Mouse (Mus musculus) regulatory T cell (primary cell): ENCODE measurements around the gene Zfp609.

Source experiments
- in situ Hi-C: fragments of 300-600 bp; cut with MboI, MseI; formaldehyde crosslinking; loops from one replicate; pipeline ENCODE4 v1.15.1; 2025; ENCODE audit warnings: high pct_unique_total_duplicates

Zfp609 gene

DNA sequence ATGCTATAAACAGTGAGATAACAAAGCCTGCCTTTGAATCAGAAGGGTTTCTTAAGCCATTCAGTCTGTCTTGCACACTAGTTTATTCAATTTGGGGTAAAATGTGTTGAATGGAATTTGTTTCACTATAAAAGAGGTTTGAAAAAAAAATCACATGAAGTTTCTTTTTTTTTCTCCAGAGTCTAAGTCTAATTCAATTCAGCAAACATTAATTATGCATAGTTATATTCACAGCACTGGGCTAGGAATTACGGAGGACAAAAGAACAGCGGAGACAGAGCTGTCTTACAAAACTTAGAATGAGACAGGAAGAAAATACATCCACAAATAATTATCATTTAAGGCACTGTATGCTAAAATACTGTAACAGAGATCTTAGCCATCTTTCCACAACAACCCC lies 9.0 kb downstream of the Zfp609 start:
- in situ Hi-C loops, result no loop called here

DNA sequence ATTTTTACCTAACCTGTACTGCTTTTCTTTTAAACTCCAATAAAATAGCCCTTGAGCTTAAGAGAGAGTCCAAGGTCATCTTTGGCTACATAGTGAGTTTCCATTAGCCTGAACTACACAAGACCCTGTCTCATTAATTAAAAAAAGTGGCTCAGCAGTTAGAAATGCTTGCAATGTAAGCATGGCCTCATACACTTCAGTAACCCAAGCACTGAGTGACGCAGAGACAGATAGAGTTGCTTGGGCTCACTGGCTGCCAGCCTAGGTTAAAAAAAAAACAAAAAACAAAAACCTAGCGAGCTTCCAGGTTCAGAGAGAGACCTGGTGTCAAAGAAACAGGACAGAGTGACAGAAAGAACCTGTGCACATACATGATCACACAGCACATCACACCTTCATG lies 14.5 kb downstream of the Zfp609 start:
- in situ Hi-C loops, result no loop called here

DNA sequence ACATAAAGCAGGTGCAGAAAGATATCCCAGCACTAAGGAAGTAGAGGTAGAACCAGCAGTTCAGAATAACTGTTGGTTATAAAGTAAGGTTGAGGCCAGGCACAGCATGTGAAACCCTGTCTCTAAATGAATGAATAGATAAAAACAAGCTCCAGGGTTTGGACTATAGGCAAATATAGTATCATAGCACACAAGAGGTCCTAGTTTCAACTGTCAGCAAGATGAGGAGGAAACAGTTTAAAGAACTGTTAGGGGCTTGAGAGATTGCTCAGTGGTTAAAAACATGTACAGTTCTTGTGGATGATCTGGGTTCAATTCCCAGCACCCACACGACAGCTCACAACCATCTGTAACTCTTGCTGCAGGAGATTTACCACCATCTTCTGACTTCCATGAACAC lies 15.6 kb downstream of the Zfp609 start:
- in situ Hi-C loops, result no loop called here

DNA sequence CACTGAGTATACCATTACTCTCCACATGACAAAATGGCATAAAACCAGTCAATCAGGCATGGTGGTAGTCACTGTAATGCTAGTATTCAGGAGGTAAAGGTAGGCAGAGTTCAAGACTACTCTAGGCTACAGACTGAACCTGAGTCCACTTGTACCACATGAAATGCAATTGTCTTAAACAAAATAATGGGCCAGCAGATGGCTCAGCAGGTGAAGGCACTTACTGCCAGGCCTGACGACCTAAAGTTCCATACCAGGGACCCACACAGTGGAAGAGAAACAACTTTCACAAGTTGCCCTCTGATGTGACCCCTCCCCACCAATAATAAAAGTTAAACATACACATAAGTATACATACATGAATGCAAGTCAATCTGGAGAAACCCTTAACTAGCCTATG lies 19.5 kb downstream of the Zfp609 start:
- in situ Hi-C loops, result no loop called here

DNA sequence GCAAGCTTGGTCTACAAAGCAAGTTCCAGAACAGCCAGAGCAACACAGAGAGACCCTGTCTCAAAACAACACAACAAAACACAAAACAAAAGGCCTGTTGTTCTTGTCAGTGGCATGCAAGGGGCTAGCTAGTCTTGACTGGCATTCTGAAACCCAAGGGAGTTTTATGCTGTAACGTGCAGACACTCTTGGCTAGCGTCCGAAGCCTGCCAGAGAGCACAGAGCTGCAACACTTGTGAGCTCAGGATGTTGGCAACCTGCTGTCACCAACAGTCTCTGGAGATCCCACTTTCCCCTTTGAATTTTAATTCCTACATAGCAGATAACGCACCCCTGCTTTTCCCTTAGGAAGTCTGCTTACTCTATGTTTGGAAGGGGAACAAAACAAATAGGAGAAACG lies 20.1 kb downstream of the Zfp609 start:
- in situ Hi-C loops, result no loop called here

DNA sequence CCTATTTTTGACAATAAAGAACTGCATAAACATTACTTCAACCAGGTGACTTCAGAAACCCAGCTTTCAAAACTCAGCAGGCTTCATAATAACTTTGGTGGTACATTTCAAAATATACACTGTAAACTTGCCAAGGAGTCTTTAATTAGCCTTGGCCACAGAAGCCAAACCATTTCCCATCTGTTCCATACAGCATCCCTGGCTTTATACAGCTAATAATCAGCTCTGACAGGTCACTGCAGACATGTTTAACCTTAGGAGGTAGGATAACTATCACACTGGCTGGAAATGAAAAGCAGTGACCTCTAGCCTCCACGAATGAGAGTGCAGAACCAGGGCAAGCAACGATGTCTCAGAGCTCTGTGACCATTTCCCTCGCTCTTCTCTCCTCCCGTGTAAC lies 27.6 kb downstream of the Zfp609 start:
- in situ Hi-C loops, result no loop called here

DNA sequence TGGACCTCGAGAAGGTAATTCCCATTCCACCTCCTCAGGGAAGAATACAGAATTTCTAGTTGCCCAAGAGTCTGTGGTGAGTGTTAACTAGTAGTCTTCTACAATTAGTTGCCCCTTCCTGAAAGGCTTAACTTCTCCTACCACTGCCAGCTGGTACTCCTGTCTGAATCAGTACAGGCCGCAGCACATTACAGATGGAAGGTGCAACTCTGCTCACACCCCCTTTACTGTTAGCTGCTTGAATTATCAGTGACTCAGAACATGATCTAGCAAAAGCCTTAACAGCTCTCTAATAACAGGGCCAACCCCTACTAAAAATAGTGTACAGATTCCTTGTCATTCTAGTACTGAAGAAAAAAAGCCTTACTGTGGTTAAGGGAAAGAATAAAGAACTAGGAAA lies 31.7 kb downstream of the Zfp609 start:
- in situ Hi-C loops, result no loop called here

DNA sequence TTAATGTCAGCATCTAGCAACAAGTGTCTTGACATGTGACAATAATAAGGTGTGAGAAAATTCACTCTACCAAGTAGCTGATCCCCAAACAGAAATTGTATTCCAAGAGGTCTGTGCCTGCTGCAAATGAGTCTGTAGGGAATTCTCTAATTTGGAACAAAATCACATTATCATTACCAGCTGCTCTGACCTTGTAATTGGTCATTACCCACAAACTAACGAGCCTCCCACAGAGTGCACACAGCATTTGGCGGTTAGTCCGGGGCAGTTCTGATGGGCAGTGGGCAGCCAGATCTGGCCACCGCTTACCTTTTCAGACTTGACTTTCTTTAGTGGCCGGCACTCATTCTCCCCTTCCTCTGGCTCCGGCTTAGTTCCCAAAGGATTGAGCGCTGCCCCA lies 33.1 kb downstream of the Zfp609 start:
- in situ Hi-C loops, result no loop called here

DNA sequence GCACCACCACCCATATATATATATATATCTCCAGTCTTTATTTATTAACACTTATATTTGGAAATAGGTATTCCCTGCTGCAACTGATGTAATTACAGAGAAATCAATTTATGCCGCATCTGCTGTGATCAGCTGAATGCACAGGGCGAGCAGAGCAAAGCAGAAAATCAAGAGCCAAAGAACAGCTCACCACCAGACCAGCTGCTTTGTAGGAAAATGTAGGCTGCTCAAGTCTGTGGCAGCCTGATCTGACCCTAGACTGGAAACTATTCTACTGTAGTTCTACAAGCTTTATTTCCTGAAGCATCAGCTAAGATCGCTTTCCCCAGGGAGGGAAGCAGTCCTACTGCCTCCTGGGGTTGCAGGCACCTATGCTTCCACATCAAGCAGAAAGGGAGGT lies 33.9 kb downstream of the Zfp609 start:
- in situ Hi-C loops, result no loop called here

DNA sequence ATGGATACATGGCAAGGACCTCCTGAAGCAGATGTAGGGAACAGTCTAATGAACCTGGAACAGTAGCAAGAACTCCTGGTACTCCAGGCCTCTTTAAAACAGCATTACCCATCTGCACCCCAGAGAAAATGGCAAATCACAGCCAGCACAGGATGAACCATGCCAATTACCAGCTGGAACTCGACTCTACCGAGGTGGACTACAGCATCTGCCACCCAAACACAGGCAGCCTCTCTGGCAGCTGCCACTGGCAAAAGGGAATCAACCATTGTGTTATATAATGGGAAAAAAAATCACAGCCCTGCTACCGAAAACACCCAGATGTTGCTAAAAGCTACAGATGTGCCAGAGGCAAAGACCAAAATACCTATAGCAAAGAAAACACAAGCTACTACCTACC lies 34.3 kb downstream of the Zfp609 start:
- in situ Hi-C loops, result no loop called here

DNA sequence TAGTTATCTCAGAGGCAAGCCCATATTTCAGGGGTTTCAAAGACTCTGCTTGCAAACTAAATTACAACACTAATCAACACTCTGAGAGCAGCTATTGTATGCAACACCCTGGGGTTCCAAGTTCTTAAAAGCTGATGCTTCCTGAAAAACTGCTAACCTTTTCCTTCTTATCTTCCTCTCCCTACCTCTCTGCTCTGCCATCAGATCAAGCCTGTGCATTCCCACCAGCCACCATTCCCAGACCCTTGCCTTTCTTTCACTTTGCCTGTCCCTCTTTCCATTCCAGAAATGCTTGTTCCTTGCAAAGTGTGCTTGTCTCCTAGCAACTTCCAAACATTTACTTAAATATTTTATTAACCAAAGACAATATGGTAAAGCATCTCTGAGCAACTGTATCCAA lies 35.5 kb downstream of the Zfp609 start:
- in situ Hi-C loops, result no loop called here

DNA sequence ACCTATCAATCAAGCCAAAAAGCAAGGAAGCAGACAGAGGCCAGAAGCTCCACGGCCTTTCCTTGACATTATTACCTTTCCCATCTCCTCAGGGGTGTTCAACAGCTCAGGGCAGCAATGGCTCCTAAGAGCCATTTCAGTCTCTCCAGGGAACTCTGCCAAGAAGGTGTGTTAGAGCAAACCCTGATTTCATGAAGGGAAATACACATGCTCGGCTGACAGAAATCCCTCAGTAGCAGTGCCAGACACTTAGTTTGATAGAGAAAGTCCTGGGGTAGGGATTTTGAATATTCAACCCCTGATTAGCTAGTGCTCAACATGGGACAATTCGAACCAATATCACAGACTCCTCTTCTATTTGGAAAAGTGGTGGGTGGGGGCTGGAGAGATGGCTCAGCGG lies 36.3 kb downstream of the Zfp609 start:
- in situ Hi-C loops, result no loop called here

DNA sequence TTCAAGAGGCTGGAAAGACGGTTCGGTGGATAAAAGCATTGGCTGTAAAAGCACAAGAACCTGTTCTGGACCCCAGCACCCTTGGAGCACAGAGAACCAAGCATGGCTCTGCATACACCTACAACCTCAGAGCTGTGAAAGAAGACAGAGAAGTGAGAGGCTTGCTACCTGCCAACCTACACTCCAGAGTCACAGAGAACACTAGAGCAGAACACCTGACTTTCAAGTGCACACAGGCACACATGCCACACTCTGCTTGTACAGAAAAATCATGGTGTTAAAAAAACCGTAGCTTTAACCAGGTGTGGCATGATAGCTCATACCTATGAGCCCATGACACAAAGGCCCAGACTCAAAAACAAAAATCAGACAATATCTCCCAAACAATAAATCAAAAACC lies 37.6 kb downstream of the Zfp609 start:
- in situ Hi-C loops, result no loop called here

DNA sequence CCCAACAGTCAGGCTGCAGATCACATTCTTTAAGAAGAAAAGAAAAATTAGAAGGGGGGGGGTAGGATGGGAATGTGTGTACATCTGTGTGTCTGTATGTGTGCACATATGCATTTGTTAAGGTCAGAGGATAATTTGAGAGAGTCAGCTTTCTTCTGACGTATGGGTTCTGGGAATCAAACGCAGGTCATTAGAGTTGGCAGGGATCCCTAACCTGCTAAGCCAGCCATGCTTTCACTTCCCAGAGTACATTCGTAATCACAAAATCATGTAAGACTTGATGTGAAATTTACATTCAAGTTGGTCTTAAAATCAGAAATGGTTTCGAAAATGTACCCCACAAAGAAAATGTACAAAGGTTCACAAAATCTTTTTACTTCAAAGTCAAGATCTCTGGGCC lies 38.8 kb downstream of the Zfp609 start:
- in situ Hi-C loops, result no loop called here

DNA sequence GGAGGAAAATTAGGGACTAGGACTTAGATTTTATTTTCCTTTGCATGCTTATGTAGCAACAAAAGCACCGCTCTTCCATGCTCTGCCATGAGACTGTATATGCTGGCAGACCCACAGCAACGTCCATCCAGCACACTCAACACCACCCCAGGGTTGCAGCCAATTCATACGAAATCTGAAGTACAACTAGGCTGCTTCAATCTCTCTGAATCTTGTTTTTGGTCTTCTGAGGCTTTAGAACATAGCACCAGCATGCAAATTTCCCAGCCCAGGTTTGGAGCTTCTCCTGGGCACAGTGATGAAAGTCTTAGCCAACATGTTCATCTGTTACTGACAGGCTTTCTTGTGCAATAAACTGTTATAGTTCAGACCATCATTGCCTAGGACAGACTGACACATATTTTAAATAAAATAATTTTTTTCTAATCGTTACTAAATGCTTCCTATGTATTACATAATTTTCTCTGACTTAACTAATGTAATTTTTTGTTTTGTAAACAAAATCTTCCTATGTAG lies 39.5 kb downstream of the Zfp609 start:
- in situ Hi-C loops, result no loop called here

DNA sequence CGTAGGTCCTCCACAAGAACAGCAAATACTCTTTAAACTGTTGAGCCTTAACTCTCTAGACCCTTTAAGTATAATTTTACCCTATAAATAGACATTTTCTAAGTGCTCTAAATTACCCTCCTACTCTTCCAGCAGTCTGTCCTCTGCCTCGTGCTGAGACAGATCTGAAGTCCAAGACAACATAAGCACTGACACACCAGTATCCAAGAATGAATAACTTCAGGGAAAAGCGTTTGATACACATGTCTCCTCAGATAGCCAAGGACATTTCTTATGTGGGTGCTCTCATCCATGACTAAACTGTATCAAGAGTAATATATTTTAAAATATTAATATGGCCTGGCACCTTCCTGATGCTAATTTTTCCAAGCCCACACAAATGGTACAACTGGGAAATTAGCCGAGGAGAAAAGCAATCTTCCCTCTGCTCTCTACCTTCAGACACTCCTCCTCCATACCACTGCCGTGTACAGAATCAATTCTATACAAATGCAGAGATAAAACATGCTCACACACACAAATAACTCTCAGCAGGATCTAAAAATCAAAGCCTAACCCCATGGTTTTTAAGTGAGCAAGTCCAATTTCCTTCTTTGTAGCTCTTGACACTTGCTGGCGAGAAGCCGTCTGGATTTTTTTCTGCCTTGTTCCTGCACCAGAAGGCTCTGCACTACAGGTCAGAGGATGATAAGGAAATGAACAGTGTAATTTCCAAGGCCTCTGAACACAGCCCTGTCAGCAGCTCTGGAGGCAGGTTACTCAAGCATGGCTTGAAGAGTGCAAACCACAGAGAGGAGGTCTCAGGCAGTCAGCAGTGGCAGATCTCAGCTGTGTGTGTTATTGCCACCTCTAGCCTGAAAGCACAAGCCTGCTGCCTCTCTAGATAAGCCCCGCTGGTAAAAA lies 40.2 kb downstream of the Zfp609 start:
- in situ Hi-C loops, result no loop called here

DNA sequence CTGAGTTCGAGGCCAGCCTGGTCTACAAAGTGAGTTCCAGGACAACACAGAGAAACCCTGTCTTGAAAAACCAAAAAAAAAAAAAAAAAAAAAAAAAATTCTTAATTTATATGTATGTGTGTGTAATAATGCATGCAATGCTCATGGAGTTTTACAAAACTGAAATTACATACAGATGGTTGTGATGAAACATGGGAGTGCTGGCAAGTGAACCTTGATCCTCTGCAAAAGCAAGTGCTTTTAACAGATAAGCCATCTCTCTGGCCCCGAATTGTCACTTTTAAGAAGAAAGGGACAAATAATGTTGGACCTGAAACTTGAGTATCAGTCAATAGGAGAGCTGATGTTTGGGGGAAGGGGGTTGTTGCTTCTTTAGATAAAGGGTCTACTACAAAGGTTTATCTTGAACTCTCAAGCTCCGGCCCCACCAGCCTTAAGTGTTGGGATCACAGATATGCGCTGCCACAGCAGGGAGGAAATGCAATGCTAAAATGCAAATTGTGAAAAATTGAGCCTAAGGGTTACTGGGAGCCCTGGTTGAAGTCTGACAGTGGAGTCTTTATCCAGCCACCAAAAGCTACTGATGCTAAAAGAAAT lies 41.5 kb downstream of the Zfp609 start:
- in situ Hi-C loops, result no loop called here

DNA sequence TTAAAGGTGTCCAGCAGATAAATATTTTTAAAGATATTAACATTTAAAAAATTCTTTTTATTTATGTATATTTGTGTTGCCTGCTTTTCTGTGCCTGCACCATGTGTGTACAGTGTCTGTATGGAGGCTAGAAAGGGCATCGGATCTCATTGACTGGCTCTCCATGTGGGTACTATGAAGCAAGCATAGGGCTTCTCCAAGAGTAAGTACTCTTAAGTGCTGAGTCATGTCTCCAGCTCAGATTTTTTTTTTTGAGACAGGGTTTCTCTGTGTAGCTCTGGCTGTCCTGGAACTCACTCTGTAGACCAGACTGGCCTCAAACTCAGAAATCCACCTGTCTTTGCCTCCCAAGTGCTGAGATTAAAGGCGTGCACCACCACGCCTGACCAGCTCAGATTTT lies 47.7 kb downstream of the Zfp609 start:
- in situ Hi-C loops, result loop anchor here (10.0 kb wide), 1 partner anchor 65 kb away; no protein-coding TSS in a partner anchor

DNA sequence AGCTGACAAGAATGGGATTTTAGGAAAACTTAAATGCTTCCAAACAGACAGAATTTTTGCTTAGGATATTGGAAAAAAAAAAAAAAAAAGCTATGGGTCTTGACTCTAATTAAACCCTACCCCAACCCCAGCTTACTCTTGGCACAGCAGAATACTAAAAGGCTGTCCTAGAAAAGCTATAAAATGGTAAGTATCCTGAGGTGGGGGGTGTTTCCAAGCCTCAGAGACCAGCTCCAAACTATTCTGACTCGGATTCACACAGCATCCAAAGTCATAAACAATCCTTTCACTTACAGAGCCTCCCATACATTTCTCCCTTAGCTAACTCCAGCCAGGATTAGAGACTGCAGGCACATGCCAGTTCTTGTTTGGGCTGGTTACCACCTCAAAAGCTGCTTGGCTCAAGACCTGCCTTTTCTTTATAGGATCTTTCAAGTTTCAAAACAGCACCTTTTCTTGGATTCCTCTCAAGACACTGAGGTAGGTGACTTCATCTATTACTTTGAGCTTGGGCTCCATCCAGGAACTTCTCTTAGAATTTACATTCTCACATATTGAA lies 50.4 kb downstream of the Zfp609 start:
- in situ Hi-C loops, result loop anchor here (10.0 kb wide), 1 partner anchor 68 kb away; no protein-coding TSS in a partner anchor

DNA sequence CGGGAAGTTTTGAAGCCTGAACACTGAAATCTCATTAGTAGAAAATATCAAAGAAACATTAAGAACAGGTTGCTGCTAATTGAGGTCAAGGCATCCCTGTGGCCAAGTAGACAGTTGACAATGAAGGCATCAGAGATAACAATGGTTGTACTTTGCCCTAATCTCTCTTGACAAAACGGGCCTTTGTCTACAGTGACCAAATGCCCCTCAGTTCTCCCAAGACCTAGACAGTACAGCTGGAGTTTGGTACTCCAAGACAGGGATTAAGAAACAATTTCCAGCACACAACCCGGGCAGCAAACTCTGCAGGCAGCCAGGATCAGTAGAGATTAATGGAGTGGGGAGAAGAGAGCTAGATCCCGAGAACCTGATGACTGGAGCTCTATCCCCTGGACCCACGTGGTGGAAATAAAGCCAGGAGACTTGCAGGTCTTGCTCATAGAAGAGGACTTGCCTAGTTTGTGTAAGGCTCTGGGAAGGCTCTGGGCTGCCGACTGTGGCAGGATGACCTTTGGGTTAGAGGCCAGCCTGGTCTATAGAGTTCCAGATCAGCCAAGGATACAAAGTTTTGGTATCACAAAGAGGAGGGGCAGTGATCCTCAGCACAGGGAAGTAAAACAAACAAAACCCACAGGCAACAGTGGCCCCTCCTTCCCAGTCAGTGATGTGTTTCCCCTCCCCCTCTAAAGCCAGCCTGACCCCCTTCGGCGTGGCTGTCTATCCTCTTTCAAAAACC lies 51.1 kb downstream of the Zfp609 start:
- in situ Hi-C loops, result loop anchor here (10.0 kb wide), 1 partner anchor 68 kb away; no protein-coding TSS in a partner anchor

DNA sequence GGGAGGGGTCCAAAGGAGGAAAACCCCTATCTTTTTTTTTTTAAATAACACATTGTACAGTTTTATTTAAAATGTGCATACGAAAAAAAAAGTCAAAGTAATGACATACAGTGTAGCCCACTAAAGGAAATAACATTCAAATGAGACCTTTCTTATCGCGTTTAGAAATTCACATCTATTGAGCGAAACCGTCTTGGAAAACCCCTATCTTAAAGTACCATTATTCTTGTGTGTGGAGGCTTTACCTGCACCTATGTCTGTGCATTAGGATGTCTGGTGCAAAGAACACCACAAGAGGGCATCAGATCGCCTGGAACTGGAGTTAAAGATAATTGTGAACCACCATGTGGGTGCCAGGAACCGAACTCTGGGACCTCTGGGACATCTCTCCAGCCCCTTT lies 53.6 kb downstream of the Zfp609 start:
- in situ Hi-C loops, result loop anchor here (10.0 kb wide), 1 partner anchor 71 kb away; no protein-coding TSS in a partner anchor
